Mouse (Mus musculus): ENCODE data around the gene Slc4a2.

Gene Slc4a2

GRCm38 (mm10) chr5:24466762-24467161, 43.1 kb downstream of the Slc4a2 start:
- in situ Hi-C loops (cut with MseI, MboI) = no loop called here

GRCm38 (mm10) chr5:24470600-24470999, 47.0 kb downstream of the Slc4a2 start:
- in situ Hi-C loops (cut with MseI, MboI) = loop anchor here in 1 of 2 experiments (10.0 kb wide), 1 partner anchor 206 kb away; no protein-coding TSS in a partner anchor

GRCm38 (mm10) chr5:24472884-24473619, 49.4 kb downstream of the Slc4a2 start:
- in situ Hi-C loops (cut with MseI, MboI) = loop anchor here in 1 of 2 experiments (10.0 kb wide), 1 partner anchor 208 kb away; no protein-coding TSS in a partner anchor

DNA sequence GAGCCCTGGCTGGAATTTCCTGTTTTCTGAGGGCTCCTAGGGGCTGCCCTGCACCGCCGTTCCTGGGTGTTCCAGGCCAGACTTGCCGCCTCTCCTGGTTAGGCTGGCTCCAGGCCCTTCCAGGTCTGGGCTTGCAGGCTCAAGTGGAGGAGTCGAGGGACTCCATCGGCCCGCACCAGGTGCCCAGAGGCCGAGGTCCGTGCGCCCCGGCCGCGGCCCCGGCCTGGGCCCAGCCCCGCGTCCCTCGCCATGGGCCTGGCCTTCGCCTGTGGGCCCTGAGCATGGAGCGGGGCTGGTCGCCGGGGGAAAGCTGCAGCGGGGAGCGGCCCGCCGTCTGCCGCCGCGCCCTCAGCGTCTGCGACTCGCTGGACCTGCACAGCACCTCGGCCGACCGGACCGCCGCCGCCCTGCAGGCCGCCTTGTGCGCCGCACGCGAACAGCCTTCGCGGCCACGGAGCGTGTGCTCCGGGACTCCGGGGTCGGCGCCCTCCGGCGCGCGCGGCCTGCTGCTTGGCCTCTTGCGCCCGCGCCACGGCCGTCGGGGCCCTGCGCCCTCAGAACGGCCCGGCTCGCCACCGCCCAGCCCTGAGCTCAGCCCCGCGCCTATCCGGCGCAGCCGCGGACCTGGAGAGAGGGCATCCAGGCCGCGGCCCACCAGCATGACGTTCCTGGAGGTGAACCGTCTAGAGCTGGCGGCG, 50.5 kb downstream of the Slc4a2 start:
- in situ Hi-C loops (cut with MseI, MboI) = loop anchor here in 1 of 2 experiments (10.0 kb wide), 1 partner anchor 209 kb away; no protein-coding TSS in a partner anchor

GRCm38 (mm10) chr5:24474723-24475261, 51.2 kb downstream of the Slc4a2 start:
- in situ Hi-C loops (cut with MseI, MboI) = loop anchor here in 1 of 2 experiments (10.0 kb wide), 1 partner anchor 210 kb away; no protein-coding TSS in a partner anchor

GRCm38 (mm10) chr5:24475476-24476241, 52.0 kb downstream of the Slc4a2 start:
- in situ Hi-C loops (cut with MseI, MboI) = loop anchor here in 1 of 2 experiments (10.0 kb wide), 1 partner anchor 211 kb away; no protein-coding TSS in a partner anchor

DNA sequence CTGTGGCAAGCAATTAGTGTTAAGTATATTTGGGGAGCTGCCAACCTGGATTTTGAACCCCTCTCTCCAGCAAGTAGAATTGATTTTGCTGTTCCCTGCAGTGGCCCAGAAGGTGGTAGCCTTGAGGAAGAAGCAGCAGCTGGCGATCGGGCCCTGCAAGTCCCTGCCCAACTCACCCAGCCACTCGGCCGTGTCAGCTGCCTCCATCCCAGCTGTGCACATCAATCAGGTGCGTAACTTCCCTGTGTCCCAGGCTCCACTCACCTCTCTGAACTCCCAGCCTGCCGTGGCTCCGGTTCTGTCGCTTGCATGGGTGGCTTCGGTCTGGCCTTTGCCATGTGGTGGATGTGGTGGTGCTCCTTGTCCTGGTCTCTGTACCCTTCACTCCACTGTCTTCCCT, 54.3 kb downstream of the Slc4a2 start:
- in situ Hi-C loops (cut with MseI, MboI) = loop anchor here in 1 of 2 experiments (10.0 kb wide), 1 partner anchor 213 kb away; no protein-coding TSS in a partner anchor

DNA sequence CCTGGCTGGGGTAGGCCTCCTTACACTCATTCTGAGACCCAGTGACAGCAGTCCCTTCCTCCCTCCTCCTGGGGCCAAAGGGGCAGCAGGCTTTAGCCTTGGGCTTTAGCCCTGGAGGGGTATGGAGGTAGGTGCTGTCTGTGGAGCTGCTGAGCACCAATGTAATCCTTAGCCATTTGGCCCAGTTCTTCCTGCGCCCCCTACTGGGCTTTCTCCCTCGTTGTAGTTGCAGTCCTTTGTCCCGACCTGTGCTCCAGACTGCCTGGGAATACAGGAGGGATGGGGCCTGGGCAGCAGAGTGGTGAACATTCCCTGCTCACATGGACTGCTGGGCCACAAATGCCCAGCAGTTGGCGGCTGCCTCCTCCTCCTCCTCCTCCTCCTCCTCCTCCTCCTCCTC, 58.0 kb downstream of the Slc4a2 start:
- in situ Hi-C loops (cut with MseI, MboI) = no loop called here

DNA sequence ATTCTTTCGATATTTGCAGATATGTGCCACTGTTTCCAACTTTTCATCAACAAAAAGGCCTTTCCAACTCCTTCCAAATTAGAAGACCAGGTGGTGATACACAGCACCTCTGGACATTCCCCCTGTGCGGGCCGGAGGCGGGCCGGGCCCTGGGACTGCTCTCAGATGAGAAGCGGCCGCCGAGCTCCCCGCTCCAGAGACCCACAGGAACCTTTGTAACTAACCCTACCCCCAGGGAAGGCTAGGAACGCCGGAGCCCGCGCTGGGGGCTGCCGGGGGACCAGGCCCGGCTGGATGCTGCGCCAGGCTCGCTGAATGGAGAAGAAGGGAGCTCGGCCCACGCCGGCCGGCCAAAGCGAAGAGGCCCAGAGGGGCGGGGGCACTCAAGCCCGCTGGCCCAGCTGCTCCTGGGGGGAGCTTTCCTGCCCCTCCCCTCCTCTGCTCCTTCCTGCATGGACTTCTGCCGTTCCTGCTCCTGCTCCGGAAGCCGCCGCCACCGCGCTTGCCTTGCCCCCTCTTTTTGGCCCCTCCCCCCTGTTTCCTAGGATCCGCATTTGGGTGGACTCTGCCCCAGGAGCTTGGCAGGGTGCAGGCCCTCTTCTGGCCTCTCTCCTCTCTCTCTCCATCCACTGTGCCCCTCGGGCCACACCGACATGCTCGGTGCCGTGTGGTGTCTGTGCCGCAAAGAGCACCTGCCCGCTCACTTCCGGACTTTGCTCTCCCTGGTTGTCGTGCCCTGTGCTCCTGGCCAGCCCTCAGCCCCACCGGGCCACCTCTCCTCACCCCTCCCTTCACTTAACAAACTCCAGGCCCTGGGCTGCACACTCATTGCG, 58.8 kb downstream of the Slc4a2 start:
- in situ Hi-C loops (cut with MseI, MboI) = no loop called here

GRCm38 (mm10) chr5:24483326-24483725, 59.7 kb downstream of the Slc4a2 start:
- in situ Hi-C loops (cut with MseI, MboI) = no loop called here

DNA sequence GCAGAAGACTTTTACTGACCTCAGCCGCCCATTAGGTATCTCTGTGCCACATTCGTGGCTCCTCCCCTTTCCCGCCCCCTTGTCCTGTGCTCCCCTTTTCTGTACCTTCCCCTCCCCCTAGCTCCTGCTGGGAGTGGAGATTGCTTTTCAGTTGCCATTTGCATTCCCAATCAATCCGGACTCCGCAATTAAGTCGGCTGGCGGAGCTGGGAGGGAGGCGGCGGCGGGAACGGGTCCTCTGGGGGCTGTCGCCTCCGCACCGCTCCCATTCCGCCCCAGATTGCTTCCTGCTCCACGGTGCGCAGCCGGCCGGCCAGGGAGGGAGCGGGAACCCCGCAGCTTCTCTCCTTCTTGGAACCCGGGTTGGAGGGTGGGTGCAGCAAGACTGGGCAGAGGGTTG, 61.3 kb downstream of the Slc4a2 start:
- in situ Hi-C loops (cut with MseI, MboI) = no loop called here

DNA sequence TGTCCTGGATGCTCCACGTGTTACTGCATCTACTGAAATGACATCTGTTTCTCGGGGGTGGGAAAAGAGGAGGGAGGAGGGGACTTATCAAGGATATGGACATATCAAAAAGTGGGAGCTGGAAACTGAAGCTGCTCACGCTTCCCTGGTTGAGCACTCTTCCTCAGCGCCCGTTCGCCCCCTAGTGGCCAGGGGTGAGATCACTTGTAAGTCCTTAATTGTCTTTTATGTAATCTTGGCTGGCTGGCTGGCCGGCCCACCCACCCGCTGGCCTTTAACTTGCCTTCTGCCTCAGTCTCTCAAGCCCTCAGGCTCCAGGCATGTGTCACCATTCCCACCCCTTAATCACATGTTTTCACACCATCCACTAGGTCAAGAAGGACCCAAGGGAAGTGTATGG, 62.5 kb downstream of the Slc4a2 start:
- in situ Hi-C loops (cut with MseI, MboI) = no loop called here

DNA sequence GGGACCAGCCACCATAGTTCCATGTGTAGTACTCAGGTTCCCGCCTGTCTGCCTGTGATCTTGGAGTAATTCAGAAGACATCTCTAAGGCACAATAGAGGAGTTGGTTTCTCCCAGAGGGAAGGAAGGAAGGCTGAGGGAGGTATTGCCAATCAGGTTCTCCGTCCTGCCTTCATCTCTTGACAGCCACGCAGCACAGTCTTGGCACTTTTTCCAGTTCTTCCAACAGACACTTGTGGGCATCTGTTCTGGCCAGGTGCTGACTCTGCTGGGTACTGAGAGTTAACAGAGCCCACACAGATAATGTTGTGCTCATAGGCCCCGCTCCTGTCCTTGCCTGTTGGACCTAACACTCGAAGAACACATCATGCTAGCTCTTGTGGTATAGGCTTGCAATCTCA, 63.1 kb downstream of the Slc4a2 start:
- in situ Hi-C loops (cut with MseI, MboI) = no loop called here

DNA sequence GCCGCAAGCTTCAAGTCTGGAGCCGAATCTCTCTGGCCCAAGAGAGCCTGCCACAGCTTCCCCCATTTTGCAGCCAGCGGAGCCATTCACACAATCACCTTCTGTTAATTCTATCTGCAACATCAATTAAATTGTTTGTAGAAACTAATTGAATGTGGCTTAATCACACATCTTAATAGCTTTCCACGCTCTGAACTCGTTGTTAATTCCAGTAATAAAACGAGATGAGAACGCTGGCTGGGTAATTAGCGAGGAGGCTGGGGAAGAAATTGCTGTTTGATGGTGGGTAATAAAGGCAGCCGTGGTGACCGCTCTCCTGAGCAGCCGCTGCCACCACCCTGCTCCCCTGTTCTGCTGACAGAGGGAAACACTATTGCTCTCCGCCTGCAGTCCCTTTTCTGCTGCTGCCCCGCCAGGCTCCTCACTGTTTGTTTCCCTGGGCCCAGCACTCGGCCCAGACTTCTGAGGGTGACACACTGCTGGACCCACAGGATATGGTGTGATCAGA, 66.8 kb downstream of the Slc4a2 start:
- in situ Hi-C loops (cut with MseI, MboI) = no loop called here
